Mouse (Mus musculus) megakaryocyte, embryonic 14.5 days (primary cell): Measurements from ENCODE around the gene Pcif1.

Experiments used
- FLI1 ChIP-seq: IDR thresholded peaks from 2 replicates; pipeline ENCODE4 v1.6.1; 2012; ENCODE audit warnings: low read length, inconsistent platforms, mixed read lengths
- GATA1 ChIP-seq: IDR thresholded peaks from 3 replicates; pipeline ENCODE4 v1.6.1; 2012; ENCODE audit warnings: mixed read lengths, low read length, inconsistent platforms, borderline replicate concordance

DNA sequence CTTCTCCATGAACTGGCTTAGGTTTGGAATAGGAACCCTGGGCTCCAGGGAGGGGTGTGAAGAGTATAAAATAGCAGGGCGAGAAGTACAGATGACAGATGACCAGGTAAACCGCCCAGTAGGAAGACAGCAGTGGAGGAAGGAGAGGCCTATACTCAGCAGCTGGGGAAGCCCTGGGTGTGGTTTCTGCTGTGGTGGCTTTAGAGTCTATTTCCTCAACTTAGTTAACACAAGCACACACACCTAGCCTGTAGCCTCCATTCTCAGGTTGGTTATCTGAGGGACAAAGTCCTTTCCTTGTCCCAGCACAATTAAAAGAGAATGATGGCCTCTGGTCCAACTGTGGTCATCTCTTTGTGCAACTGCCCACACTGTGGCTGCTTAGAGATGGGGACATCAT lies 10.9 kb downstream of the Pcif1 start:
- no peak for TF ChIP-seq GATA1
- no peak for TF ChIP-seq FLI1
